Mouse (Mus musculus) lung, postnatal 0 days (tissue): ENCODE measurements around the gene Ncam1.

Source experiments
- CTCF ChIP-seq: IDR thresholded peaks from 2 replicates; pipeline ENCODE4 v1.5.1; 2016; ENCODE audit warnings: antibody characterized with exemption, mild to moderate bottlenecking
- EP300 ChIP-seq: IDR thresholded peaks from 2 replicates; pipeline ENCODE4 v1.6.1; 2016; ENCODE audit warnings: antibody characterized with exemption, mild to moderate bottlenecking, control low read depth

DNA sequence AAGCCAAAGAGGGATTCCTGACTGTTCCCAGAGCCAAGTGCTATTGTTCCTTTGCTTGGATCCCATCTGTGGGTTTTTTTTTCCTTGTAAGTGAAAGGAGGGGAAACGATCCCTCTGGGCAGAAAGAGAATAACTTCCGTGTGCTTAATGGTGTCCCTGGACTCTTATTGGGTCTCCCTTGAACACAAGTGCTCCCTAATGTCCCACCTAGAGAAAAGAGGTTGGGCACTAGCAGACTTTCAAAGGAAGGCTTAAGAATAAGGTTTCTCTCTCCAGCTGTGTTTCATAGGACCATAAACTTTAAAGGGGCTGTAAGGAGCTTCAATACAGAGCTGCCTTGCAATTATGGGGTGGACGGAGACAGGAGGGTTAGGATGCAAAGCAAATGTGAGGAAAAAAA is 119.5 kb downstream of the Ncam1 start:
- TF ChIP-seq CTCF (no peak), EP300 (no peak)
